Mouse (Mus musculus): ENCODE measurements around the gene Rab8a. TPM values are rescaled to one million over a fixed set of nuclear protein-coding genes. Genes with fewer than 3 reads are reported as not detected.

Rab8a gene
- total RNA-seq, 2 experiments from 2014 or later, result 35.4 to 36.1 TPM

DNA sequence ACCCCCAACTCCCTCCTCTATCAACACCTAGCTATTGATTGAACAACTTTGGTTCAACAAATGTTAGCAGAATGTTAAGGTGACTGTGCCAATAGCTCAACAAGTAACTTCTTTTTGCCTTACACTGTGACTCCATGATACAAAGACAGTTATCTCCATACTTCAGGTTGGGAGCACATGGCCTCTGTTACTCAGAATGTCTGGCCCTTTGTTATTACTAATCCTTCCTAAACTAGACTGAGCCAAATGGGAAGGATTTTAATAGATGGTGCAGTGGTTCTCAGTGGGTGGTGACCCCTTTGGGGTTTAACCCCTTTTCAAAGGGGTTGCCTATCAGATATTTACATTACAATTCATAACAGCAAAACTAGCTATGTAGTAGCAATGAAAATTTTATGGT, 7.6 kb upstream of the Rab8a start:
- no peak for TF ChIP-seq CTCF (conservative IDR thresholded peaks at IDR 0.05)
- Histone ChIP-seq H3K27ac (no peak overlapping the region), H3K4me3 (no peak overlapping the region)
- DNase-seq (ENCODE audit: low spot score in 2 of 2), result no peak

DNA sequence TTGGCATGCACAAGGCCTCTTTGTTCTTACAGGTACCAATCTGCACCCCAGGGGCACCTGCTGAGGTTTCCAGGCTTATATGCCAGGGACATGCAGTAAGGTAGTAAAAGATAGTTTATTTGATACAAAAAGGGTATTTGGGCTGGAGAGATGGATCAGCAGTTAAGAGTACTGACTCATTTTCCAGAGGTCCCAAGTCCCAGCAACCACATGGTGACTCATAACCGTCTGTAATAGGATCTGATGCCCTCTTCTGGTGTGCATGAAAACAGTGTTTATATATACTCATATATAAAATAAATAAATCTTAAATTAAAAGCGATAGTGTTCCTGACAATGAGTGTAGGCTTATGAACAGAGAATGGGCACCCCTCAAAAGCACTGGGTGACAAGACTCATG, 2.9 kb upstream of the Rab8a start:
- Histone ChIP-seq H3K4me3 (no peak overlapping the region), H3K27ac (no peak overlapping the region)
- DNase-seq (ENCODE audit: low spot score in 2 of 2), result no peak
- TF ChIP-seq CTCF (conservative IDR thresholded peaks at IDR 0.05), result peak; percentile 14; the same call in 1 of the 2 replicates

DNA sequence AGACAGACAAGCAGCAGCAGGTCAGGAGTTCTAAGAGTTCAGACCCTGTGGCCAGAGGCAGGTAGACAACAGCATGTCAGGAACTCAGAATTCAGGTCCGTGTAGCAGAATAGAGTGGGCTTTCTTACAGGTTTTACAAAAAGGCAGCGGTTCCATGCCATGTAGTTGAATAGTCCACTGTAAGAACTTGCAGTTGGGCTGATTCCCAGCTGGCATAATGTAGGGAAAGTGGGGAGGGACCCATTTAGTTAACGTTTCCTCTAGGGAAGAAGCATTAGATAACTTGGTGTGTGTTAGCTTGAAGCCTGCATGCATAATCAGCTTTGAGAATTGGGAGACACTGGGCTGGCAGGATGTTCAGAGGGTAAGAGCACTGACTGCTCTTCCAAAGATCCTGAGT, 2.3 kb upstream of the Rab8a start:
- Histone ChIP-seq H3K4me3 (no peak overlapping the region), H3K27ac (no peak overlapping the region)
- no peak for DNase-seq (ENCODE audit: low spot score in 2 of 2)
- TF ChIP-seq CTCF (conservative IDR thresholded peaks at IDR 0.05), result no peak

DNA sequence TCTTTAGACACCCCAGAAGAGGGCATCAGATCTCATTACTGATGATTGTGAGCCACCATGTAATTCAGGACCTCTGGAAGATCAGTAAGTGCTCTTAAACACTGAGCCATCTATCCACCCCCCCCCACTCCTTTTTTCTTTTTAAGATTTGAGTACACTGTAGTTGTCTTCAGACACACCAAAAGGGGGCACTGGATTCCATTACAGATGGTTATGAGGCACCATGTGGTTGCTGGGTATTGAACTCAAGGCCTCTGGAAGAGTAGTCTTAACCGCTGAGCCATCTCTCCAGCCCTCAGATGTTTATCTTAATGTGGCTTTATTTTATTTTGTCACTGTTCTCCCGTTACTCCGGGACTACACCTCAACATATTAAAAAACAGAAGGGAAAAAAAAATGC, 993 bp upstream of the Rab8a start:
- no peak; the same call in 1 of the 2 replicates for TF ChIP-seq CTCF (conservative IDR thresholded peaks at IDR 0.05)
- no peak for DNase-seq (ENCODE audit: low spot score in 2 of 2)
- peak overlapping the region; percentile 90 for H3K27ac ChIP-seq
- H3K4me3 ChIP-seq, result peak overlapping the region; percentile 67

DNA sequence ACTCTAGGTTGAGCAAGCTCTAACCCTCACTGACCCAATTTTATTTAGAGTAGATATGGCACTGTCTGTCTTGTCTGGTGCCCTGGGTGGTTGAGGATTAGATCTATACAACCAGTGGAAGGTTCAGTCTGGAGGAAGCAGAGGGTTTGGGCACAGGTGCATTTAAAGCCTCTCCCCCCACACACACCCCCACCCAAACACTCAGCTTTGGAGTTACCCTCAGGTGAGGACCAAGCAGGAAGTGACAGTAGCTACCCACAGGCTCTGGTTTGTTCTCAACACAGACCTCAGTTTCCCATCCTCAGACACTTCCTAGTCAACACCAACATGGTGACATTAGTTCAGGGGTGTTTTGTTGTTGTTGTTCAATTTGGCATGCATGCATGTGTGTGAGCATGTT, 1.8 kb downstream of the Rab8a start:
- TF ChIP-seq CTCF (conservative IDR thresholded peaks at IDR 0.05), result no peak
- Histone ChIP-seq H3K4me3 (no peak overlapping the region), H3K27ac (no peak overlapping the region)
- no peak for DNase-seq (ENCODE audit: low spot score in 2 of 2)

DNA sequence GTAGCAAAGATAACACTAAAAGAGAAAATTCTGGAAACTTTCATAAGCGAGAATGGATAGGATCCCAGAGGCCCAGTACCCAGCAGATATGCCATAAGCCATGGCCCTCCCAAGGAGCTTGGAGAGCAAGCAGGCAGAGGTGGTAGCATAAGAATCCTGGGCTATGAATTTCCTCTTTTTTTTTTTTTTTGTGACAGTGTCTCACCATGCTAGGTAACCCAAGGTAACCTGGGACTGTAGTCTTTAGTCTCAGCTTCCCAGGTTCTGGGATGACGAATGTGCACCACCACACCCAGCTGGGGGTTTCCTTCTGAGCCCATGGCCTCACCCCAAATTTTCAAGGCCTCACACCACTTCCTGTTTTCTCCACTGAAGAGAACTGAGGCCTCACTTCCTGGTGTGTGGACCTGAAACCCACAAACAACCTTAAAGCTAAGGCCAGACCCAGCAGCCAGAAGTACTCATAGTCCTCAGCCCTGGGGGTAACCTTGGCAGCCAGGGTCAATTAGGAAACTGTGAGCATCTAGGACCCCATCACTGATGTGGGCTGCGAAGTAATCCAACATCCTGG, 8.2 kb downstream of the Rab8a start:
- H3K27ac ChIP-seq, result no peak overlapping the region
- no peak for TF ChIP-seq CTCF (conservative IDR thresholded peaks at IDR 0.05)
- no peak for DNase-seq (ENCODE audit: low spot score in 2 of 2)

DNA sequence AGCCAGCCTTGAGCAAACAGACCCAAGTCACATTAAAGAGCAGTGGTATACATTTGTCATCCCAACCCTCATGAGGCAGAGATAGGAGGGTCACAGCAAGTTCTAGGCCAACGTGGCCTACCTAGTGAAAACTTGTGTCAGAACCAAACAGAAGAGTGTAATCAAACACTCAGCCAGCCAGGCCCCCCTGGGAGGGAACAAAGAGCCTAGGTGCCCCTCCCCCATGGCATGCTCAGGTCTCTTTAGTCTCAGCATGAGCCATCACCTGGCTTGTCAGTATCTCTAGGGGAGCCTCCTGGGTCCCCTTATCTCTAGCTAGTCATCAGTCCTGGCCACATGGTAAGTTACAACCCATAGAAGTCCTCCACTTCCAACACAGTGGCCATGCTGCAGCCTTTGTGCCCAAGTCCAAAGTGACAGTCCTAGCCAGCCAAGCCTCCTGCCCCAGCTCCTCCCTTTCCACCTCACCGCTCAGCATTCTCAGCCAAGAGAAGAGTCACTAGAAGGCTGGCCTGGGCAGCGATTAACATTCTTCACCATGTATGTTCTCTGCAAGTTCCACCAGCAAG, 8.8 kb downstream of the Rab8a start:
- no peak for TF ChIP-seq CTCF (conservative IDR thresholded peaks at IDR 0.05)
- DNase-seq (ENCODE audit: low spot score in 2 of 2), result no peak
- H3K27ac ChIP-seq, result no peak overlapping the region
- no peak overlapping the region for H3K4me3 ChIP-seq

More for the DNA sequence above, 8.2 kb downstream of the Rab8a start:
- H3K4me3 ChIP-seq, result no peak overlapping the region

DNA sequence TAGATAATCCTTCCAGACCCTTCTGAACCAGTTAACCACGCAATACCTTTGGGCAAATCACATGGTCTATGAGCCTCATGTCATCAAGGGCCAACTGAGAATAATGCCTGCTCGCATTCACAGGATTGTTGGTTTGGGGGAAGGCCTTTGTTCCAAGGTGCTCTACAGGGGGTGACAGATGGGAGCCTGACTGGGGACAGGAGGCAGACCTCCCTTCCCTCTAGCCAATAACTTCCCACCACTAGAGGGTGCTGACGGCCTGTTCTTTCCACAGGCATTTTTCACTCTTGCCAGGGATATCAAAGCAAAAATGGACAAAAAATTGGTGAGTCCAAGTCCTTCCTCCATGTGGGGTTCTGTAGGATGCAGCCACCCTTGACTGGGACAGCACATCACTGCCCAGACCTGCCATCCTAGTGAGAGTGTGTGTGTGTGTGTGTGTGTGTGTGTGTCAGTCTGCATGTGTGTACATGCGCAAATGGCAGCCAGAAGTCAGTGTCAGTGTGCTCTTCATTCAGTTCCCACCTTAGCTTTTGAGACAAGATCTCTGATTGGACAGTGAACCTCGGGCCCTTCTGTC, 16.4 kb downstream of the Rab8a start:
- TF ChIP-seq CTCF (conservative IDR thresholded peaks at IDR 0.05), result peak; percentile 88
- peak; percentile 69 to 82 for DNase-seq (ENCODE audit: low spot score in 2 of 2)
- H3K27ac ChIP-seq, result peak overlapping the region; percentile 46; the same call in 1 of the 2 replicates
- H3K4me3 ChIP-seq, result no peak overlapping the region

DNA sequence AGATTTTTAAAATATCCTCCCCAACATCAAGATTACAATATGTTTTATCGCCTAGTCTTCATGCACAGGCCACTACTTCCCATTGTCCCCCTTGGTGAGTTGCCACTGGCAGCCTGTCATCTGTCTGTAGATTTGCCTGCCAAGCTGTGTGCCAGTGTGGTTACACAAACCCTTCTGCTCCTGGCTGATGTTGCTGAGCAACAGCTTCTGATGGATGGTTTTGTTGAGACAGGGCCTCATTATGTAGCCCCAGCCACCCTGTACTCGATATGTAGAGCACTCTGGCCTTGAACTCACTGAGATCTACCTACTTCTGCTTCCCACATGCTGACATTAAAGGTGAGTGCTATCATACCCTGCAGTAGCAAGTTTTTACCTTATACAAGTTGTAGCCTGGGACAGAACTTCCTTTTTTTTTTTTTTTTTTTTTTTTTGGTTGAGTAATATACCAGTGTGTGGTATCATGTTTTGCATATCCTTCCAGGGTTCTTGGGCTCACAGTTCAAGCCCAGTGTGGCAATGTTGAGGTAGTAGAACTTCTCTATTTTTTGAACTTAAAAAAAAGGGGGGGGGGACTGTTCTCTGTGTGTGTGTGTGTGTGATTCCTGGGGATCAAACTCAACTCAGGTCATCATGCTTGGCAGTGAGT, 22.7 kb downstream of the Rab8a start:
- Histone ChIP-seq H3K4me3 (no peak overlapping the region), H3K27ac (peak overlapping the region; percentile 54; the same call in 1 of the 2 replicates)
- DNase-seq (ENCODE audit: low spot score in 2 of 2), result peak; percentile 39 to 58
- TF ChIP-seq CTCF (conservative IDR thresholded peaks at IDR 0.05), result no peak

DNA sequence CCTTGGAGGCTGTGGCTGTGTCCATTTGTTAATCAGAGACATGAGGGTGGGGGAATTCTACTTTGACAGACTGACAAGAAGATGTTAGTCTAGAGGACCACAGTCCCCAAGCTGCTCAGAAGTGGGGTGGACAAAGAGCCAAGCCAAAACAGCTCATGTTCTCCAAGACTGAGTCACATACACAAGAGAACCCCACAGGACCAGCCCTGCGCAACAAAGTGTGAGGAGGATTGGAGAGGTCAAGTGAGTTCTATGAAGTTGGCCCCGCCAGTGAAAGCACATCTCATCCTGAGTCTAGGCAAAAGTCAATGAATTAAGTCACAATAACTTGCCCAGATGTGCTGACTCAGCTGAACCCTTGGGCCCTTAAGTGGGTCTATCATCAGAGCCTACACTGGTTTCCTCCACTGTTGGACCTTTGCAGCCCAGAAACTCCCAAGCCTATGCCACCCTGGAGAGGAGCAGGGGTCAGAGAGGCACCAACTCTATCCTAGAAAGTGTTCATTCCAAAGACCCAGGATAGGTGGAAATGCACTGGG, 26.9 kb downstream of the Rab8a start:
- no peak overlapping the region for H3K27ac ChIP-seq
- no peak overlapping the region for H3K4me3 ChIP-seq
- no peak for TF ChIP-seq CTCF (conservative IDR thresholded peaks at IDR 0.05)

DNA sequence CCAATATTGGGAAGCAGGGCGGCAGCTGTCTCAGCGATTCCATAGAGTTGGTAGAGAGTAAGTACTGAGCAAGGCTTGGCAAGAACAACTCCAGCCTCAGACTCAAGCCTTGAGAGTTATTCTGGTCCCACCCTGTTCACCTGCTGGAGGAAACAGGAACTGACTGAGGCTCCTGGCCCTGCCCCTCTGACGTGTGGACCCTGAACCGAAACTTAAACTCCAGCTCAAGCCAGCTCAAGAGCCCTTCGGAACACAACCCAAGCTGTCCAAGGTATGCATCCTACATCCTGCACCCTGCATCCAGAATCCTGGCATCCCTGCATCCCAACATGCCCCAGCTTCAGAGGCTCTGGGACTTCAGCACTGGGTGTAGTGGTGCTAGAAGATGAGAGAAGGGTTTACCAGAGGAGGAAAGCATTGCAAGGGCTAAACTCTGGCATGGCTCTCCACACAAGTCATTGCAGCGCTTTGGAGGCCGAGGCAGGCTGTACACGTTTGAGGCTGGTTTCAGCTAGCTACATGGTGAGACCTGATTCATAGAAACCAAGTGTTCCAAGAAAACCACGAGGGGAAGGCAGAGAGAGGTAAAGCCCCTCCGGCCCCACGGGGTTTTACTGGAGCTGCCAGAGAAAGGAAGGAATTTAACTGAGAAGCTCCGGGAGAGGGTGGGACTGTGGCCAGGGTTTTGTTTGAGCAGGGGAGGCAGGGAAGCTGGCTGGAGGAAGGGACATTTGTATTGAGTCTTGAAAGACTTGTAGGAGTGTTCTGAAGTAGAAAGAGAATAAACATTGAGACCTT, 28.6 kb downstream of the Rab8a start, which contains the start of gene Hsh2d:
Hsh2d (plus strand) TSS at position 222 of the 798 bp plus-strand sequence.
- Histone ChIP-seq H3K4me3 (no peak within 1 kb of the TSS), H3K27ac (no peak within 1 kb of the TSS)
- no peak for DNase-seq (ENCODE audit: low spot score in 2 of 2)
- peak; percentile 24 for TF ChIP-seq CTCF (conservative IDR thresholded peaks at IDR 0.05)

More for the DNA sequence above, 26.9 kb downstream of the Rab8a start:
- no peak for DNase-seq (ENCODE audit: low spot score in 2 of 2)

DNA sequence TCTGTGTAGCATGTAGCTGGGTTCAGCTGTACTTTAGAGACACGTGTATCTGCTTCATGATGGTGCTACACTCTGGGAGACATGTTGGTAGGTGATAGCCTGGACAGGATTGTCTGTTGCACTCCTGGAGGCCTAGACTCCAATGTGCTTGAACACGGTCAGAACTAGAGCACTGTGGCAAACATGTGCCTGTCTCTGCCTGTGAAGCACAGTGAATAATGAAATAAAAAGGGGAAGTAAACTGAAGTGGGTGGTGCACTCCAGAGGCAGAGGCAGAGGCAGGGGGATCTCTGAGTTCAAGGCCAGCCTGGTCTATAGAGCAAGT, 29.2 kb downstream of the Rab8a start:
- Histone ChIP-seq H3K4me3 (no peak overlapping the region), H3K27ac (no peak overlapping the region)
- DNase-seq (ENCODE audit: low spot score in 2 of 2), result no peak
- no peak for TF ChIP-seq CTCF (conservative IDR thresholded peaks at IDR 0.05)
